Mouse (Mus musculus) gonadal fat pad, adult 2 months (tissue): ENCODE results near the gene Coil. TPM values are rescaled to one million over a fixed set of nuclear protein-coding genes. Genes with fewer than 3 reads are reported as not detected.

Source experiments
- DNase-seq: peaks from one replicate; pipeline ENCODE4 v3.0.0-alpha.2; 2012; ENCODE audit warnings: low read depth
- polyA plus RNA-seq: library from polyadenylated mRNA; depleted of rRNA; stranded (reverse); fragments of >200 nt; gene quantifications from 2 replicates; pipeline ENCODE4 v1.2.3, GENCODE M21; 2012

Coil gene
- polyA plus RNA-seq, 1 experiment = 3.9 TPM

DNA sequence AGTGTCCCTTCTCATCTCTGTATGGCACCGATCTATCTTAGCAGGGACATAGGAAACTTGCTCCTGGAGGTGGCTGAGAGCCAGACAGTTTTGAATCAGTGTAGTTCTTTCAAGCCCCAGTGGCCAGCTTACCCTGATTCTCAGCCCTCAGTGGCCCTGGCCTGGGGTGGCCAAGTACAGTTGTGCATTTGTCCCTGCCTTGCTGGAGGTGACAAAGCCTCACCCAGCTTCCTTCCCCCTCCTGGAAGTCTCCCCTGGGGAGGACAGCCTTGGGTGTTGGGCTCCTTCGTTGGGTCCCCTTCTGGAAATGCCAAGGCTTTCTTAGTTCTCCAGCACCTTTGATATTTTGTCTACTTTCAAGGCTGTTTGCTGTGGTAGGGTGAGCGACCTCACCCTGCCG is 33.7 kb downstream of the Coil start:
- no peak for DNase-seq

DNA sequence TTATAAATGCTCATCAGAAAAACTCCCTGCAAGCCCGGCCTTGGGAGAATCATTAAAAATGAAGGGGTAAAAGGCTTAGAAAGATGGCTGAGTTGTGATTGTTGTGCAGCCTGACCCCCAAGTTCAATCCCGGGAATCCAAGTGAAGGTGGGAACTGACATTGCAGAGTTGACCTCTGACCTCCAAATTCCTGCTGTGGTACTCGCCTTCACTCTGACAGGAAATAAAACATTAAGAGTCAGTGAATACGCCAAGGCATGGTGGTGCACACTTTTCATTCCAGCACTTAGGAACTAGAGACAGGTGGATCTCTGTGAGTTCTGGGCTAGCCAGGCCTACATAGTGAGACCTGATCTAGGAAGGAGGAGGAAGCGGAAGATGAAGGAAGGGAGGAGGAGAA is 35.4 kb downstream of the Coil start:
- DNase-seq = no peak

DNA sequence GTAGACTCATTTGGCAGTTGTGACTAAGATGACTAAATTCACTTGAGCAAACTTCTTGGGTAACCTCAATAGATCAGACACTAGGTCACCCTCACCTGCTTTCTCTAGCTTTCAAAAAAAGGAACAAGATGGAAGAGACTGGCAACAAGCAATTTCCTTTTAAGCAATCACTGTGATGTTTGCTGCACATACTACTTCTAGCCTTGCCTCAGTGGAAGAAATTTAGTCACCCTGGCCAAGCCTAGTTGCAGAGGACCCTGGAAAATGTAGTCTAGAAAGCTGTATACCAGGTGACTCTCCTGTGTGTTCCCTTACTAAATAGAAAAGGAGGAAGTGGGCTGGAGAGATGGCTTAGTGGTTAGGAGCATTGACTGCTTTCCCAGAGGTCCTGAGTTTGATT is 36.4 kb downstream of the Coil start:
- DNase-seq = no peak

DNA sequence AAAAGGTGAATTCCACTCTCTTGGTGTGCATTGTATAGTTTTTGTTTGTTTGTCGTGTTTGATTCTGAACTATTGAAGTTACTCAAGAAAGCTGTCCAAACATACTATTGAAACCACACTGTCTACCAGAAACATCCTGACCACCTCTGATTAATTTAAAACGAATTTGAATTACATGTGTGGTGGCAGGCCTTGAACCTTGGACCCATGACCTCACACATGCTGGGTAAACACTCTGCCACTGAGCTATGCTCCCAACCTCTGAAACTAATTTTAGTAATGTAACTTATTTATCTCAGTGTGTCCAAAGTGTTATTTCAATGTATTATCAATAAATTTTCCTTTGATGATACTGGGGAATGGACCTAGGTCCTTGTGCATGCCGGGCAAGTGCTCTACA is 37.5 kb downstream of the Coil start:
- no peak for DNase-seq

DNA sequence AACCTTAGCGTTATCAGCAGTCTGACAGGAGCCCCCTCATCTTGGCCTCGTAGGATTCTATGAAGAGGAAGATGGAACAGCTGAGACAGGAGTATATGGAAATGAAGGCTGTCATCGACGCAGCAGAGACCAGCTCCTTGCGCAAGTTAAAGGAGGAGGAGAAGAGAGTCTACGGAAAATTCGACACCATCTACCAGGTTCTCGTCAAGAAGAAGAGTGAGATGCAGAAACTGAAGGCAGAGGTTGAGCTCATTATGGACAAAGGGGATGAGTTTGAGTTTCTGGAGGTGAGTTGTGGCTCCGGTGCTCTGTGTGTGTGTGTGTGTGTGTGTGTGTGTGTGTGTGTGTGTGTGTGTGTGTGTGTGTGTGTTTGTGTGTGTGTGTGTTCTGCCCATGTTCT is 39.0 kb downstream of the Coil start:
- DNase-seq = no peak

DNA sequence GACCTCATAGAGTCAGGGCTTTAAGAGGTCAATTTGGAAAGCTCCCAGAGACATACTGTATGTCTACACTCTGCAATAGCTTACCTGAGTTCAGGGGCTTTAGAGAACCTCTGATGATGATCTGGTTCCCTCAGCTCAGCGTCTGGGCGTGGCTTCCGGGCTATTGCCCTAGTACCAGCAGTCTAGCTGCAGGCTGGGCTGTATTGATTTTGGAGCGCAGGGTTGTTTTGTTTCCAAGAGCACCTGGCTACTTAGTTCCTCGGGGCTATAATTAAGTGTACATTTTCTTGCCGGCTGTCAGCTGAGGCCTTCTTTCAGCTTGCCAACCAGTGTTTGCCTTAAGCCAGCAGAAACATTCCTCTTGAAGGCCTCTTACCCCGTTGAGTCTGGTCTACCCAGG is 39.4 kb downstream of the Coil start:
- DNase-seq = no peak

DNA sequence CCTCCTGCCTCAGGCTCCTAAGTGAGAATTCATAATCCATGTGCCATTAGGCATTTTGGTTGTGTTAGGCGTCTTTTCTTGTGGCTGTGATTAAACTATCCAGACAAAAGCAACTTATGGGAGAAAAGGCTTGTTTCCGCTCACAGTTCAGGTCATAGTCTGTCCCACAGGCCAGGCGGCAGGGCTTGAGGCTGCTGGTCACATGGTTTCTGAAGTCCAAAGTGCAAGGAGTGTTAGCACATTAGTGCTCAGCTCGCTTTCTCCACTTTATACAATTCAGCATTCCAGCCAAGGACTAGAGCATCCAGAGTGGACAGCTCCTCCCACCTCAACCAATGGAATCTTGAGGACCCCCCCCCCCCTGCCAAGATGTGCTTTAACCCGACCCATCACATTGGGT is 42.2 kb downstream of the Coil start:
- DNase-seq = no peak

DNA sequence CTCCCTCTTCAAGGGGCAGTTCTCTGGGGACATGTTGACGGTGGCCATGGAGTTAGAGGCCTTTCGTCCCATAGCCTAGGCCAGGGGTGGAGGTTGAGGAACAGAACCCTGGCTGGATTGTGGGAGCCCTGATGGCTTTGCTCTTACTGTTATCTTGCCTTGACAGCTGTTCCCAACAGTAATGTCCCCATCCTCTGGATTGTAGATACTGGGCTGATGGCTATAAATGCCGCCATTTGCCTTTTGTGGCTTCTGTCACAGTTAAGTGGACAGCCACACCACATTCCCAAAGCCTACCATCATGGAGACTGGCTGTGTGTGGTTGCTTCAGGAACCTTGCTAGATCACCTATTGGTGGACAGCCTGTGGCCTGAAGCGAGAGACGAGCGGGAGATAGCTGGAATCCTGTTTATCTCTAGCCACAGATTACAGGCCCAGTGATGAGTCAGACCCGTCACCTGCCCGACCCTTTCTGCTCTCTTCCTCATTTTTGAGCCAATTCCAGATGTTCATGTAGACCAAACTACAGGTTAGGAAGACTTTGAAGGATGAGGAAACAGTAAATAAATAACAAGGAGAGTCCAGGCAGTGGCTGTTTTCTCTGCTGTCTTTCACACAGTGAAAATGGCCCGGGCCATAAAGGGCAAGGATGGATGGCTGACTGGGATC is 47.6 kb downstream of the Coil start:
- no peak for DNase-seq

DNA sequence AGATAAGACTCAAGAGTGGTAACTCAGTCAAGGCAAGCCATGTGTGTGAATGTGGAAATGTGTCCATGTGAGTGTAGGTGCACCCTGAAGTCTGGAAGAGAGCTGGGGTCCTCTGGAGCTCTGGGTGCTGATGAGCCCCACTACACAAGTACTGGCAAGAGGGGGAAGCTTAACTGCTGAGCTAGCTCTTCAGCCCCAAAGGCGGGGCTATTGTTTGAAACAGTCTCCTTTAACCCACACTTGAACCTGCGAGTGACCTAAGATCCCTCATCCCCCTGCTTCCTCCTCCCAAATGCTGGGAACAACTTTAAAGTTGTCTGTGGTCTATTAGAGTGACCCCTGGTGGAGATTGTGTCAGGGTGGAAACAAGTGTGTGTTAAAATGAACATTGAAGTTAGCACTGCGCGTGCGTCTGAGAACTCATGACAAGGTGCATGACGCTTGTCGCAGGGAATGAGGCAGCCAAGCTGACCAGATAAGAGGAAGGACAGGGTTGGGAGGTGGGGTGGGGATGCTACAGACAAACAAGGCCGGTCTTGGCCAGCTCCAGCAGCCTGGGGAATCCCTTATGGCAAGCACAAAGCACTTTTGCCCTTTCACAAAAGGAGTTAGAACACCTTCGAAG is 50.7 kb downstream of the Coil start:
- DNase-seq = no peak

DNA sequence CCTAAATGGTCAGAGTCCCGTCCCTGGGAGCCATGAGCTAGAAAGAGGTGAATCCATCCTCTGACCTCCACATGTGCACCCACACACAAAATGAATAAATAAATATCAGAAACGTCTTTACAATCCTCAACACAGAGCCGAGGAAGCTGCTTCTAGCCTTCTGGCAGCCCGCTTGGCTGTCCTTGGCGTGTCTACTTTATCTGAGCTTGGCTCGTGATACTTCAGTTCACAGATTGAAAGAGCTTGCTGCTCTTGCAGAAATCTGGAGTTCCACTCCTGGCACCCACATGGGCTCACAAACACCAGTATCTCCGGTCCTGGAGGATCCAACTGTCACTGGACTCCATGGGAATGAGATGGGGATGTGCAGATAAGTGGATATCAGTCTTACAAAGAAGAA is 51.6 kb downstream of the Coil start:
- DNase-seq = no peak

DNA sequence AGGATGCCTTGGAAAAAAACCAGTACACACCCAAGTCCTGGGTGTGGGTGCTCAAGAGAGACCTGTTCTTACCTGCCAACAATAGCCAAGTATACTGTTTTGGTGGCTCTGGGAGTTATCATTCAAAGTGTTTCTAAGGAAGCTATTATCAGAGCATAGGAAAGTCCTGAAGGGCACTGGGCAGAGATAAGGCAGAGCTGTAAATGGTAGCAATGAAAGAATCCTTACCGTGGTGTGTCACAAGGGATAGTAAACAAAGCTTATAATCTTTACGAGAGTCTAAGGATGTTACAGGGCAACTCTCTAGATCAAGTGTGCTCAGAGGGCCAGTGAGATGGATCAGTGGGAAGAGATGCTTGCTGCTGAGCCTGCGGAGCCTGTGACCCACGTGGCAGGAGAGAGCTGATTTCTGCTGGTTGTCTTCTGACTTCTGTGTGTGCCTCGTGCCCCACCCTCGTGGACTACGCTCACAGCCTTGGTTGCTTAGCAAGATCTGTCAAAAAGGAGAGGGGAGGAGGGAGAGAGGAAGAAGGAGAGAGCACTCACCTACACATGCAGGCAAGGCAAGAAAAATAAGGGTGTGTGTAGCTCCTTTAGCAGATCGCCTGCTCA is 52.2 kb downstream of the Coil start:
- DNase-seq = no peak

DNA sequence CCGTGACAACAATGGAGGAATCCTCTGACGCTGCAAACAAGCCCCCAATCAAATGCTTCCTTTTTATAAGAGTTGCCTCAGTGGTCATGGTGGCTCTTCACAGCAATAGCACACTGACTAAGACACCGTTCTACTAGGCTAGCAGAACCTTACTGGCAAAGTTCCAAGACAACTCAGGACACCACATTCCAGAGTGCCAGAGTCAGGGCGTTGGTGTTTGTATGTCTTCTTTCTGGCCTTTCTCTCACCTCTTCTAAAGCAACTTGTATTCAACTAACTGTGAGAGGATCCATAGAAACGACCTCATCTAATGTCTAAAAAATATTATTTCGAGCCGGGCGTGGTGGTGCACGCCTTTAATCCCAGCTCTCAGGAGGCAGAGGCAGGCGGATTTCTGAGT is 53.4 kb downstream of the Coil start:
- DNase-seq = no peak

DNA sequence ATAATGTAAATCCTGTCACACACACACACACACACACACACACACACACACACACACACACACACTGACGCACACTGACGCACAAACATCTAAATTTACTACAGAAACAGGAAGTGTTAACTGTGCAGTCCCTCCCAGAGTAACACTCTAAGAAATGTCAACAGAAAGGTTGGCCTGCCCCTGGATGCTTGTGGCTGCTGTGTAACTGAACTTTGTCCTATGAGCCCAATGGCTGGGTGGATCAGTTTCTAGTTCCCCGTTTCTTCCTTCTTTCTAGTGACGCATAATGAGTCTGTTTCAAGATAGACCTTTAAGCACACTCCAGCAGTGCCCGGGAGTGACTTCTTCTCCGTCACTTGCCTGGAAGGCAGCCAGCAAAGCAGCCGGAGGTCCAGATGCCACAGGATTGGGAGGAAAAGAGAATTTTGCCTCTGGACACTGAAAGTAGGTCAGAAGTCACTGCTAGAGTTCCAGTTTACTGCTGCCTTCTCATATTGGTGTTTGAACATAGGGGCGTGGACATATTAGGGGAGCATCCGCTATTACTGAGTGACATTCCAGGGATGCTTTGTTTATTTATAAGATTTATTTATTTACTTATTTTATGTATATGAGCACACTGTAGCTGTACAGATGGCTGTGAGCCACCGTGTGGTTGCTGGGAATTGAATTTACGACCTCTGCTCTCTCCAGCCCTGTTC is 54.3 kb downstream of the Coil start:
- DNase-seq = no peak

DNA sequence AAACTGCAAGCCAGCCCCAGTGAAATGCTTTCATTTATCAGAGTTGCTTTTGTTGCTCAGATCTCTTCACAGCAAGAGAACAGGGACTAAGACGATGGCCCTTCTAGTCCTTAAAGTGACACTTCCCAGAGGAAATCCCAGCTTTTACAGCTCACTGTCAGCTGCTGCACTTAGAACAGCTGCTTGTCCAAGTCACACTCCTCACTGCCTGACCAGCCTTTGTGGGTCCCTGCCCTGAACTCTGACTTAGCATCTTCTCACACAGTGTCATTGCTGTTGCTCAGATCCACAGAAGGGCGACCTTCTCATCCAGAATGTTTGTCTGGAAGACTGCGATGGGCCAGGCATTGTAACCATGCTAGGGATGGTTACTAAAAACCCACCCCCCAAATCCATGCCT is 55.6 kb downstream of the Coil start:
- no peak for DNase-seq

DNA sequence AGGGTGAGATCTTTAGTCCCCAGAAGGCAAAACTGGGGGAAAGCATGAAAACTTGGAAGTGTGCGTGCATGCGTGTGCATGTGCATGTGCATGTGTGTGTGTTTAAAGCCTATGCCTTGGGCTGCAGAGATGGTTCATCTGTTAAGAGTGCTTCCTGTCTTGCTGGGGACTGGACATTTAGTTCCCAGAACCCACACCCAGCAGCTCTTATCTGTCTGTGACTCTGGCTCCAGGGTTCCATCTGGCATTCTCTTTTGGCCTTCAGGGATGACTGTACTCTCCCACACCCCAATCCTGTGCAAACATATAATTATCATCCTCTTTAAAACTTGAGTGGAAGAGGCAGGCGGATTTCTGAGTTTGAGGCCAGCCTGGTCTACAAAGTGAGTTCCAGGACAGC is 56.1 kb downstream of the Coil start:
- DNase-seq = no peak

DNA sequence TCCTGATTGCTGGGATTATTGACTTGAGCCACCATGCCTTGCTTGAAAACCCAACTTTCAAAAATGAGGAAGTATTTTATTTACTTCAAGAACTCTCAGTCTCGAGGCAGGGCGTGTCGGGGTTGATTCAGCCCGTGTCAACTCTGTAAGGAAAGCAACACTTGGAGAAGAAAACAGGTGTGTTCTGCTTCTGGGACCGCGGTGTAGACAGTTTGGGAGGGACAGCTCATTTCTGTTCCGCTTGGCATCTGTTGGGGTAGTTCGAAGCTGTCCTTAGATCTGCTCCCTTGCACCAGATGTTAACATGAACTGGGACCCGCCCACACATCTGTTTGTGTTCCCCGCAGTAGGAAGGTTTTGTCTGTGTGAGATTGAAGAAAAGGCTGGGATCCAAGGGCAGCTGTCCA is 57.9 kb downstream of the Coil start:
- DNase-seq = no peak

DNA sequence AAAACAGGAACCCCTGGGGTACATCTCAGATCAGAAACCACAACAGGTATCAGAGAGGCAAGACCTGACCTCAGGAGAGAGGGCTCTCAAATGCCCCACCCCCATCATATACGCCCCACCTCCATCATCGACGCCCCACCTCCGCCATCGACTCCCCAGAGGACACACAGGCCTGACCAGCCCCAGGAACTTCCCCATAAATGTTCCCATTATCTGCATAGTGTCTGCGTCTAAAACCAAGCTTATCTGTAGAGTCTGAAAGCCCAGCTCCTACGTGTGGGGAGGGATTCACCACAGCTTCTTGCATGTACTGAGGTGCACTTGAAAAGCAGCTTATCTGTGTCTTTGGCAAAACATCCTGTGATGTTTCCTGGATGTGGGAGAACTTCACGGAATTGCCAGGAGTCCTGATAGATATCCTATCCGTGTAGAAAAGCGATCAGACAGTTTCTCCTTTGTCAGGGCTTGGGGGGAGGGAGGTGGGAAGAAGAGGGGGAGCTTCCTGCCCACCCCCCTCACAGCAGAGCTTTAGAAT is 58.9 kb downstream of the Coil start:
- DNase-seq = no peak

DNA sequence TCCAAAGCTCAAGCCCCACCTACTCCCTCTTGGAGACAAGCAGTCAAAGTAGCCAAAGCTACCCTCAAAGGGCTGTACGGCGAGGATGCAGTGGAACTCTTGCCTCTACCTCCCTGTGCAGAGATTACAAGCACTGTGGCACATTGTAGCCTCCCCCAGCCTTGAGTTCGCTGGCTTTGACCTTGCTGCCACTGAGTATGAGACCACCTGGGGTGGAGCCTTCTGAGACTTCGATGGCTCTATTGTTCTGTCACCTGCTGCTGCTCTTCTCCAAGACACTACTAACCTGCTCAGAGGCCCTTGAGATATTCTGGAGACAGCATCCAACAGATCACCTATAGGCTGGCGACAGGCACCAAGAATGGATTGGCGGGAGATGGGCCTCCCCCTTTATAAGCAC is 60.5 kb downstream of the Coil start:
- DNase-seq = no peak

DNA sequence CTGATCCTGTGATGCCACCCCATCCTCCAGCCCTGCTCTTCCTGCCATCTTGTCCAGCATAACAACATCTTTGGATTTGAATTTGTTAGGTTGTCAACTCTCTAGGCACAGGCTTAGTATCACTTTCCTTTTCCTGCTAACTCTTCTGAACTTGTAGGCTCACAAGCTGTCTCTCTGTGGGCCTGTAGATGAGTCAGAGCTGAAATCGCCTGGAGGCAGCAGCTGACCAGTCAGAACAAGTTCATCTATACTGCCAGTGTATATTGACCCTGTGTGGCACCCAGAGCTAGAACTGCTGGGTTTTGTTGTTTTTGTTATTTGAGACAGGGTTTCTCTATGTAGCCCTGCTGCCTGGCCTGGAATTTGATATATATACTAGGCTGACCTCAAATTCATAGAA is 61.1 kb downstream of the Coil start:
- DNase-seq = no peak

DNA sequence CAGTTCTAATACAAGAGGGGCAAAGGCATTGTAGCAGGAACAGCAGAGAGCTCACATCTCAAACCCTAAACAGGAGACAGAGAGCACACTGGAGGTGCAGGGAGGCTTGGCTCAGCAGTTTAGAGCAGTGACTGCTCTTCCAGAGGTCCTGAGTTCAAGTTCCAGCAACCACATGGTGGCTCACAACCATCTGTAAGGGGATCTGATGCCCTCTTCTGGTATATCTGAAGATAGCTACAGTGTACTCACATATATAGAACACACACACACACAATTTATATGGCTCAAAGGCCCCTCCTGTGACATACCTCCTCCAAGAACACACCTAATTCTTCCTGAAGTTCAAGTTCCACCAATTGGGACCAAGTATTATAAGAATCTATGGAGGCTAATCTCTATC is 64.5 kb downstream of the Coil start:
- DNase-seq = no peak

DNA sequence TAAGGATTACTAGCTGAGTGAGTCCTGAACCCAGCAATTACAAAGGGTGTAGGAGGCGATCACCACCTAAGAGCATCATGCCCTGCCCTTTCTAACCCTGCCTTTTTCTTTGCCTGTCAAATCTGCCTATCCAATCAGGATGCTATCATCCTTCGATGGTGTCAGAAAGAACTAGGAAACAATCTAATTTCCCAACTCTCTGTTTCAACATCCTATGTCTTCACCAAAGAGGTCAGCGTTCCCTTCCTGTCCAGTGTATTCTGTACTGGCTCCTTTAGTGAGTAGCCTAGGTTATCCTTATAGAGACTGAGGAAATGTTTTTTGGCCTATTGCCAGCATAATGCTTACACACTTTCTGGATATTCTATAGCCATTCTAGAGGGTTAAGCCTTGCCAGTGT is 65.5 kb downstream of the Coil start:
- no peak for DNase-seq

DNA sequence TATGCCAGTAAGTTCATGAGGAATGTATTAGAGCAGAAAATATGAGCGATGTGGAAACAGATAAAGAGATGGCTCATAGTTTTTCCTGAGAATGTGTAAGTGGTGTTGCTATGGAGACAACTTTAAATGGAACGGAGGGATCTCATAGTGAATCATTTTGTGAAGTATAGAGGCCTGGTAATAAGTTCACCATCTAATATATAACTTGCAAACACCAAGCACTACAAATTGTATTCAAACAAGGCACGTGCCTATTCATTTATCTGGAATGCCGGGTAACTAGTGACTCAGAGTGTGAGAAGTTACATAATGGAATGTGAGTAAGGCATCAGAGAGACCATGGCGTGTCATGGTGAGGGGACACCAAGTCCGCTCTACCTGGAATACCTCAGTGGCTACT is 68.4 kb downstream of the Coil start:
- no peak for DNase-seq

DNA sequence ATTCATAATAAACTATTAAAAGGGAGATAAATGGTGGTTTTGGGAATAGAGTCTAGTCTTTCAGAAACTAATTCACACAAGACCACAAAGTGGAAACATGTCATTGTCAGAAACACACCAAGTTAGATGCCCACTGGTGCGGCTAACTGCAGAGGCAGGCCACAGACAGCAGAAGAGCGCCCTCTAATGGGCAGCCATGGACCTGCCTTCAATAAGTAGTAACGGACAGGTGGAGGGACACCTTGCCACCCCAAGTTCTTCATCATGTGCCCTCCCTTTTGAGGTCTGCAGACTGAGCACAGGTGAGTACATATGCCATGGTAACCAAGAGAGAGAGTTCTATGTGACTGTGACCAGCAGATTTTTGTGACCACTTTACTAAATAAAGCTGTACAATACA is 69.3 kb downstream of the Coil start:
- DNase-seq = no peak
